Mouse (Mus musculus): ENCODE measurements around the gene Itga8.

The Itga8 gene

GRCm38 (mm10) chr2:12187646-12188045 lies 114.1 kb downstream of the Itga8 start:
- DNase-seq = no peak

GRCm38 (mm10) chr2:12182402-12182948 lies 119.2 kb downstream of the Itga8 start:
- DNase-seq = no peak

GRCm38 (mm10) chr2:12180635-12181034 lies 121.1 kb downstream of the Itga8 start:
- no peak for DNase-seq

DNA sequence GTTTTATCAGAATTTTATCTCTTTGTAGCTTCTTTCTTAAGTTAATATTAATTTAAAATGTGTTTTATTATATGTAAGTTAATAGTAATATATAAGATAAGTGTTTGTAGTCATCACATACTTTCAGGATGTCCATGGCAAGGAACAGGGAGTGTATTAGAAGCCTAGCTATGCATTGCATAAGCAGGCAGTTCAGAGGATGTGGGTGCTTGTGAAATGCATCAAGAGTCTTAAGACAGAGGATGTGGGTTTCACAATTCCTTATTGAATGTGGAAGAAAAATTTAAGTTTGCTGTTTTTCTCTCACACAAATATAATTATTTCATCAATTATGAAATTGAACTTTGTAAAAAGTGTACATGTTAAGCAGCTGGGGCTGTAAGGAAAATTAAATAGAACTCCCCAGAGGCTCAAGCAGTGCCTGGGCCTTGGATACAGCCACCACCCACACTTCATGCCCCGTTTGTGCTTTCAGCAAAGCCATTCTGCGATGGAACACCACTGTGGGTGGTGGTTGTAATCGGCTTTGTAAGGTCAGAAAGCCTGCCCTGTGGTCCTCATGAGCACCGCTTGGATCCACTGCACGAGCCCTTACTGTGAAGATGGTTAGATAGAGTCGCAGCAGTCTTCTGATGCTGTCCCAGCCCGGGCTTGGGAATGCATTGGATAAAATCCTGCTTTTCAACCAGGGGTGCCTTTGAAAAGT lies 126.8 kb downstream of the Itga8 start:
- no peak for DNase-seq

- DNase-seq = no peak
Measured at GRCm38 (mm10) chr2:12170221-12170620, 131.5 kb downstream of the Itga8 start.

- no peak for DNase-seq
Measured at GRCm38 (mm10) chr2:12160486-12160885, 141.2 kb downstream of the Itga8 start.

DNA sequence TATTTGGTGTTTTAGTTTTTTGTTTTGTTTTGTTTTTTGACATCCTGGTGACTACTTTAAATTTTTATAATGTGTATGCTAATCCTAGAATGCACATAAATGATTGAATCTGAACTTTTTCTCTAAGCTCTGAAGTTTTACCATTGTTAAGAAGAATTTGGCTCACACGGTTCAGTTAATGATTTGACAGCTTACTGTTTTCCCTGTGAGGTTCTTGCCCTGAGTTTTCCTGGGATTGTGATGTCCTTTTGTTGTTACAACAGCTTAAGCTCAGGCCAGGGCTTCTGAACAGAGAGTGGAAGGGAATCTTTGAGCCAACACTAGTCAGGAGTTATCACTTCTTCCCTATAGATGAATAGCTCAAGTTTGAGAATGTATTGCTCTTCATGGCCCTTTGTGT lies 144.7 kb downstream of the Itga8 start:
- no peak for DNase-seq

- no peak for DNase-seq
Measured at GRCm38 (mm10) chr2:12156401-12156800, 145.3 kb downstream of the Itga8 start.

GRCm38 (mm10) chr2:12154676-12155075 lies 147.0 kb downstream of the Itga8 start:
- DNase-seq = no peak

GRCm38 (mm10) chr2:12153551-12153950 lies 148.2 kb downstream of the Itga8 start:
- DNase-seq = no peak

DNA sequence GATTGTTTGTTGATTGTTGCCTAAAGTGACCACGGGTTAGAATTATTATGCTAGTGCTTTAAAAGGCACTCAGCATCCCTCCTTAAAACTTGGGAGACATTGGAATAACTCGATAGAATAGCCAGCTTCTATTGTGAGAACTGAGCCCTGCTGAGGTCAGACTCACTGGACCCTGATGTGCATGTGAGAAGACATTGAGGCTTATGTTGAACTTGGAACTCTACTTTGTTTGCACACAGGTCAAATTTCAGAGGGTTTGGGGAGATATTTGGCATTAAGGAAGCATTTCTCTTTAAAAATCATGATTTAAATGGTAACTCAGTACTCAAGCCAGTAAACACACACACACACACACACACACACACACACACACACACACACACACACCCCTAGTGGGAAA lies 153.8 kb downstream of the Itga8 start:
- no peak for DNase-seq

DNA sequence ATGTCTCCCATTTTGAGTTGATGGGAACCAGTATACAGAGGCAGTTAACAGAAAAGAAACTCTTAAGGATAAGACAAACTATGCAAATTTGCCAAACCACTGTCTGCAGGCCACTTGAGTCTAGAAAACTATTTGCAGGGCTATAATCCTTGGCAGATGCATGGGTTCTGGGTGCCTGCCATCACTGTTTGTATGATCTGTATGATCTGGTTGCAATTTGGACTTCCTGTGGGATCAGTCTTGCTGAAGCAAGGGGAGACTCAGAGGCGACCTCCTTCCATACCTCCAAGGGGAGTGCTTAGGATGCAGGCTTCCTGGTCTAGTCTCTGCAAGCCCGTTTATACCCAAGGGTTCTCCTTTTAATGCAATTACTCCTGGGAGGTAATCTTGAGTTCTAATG lies 155.1 kb downstream of the Itga8 start:
- DNase-seq = no peak

DNA sequence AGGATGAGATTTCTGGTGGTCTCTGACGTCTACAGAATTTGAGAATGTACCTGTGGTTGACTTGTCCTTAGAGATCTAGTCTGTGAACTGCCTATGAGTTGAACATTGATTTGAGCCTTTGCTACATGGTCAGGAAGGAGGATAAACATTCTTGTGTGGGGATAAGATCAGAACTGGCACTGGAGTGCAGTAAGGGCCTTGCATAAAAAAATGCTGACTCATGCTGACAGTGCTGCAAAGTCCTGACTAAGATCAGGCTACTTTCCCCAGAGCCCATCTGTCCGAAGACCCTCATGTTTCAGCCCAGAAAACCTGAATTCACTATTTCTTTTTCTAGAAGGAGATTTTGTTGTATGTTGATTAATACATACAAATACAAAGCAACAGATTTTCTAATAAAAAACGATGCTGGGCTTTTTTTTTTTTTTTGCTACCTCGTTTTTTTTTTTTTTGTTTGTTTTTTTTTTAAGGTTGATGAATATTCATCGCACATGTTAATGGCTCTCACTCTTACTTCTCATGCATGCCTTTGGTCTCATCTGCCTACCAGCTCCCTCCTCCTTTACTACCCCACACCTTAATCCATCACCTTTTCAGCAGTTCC lies 162.9 kb downstream of the Itga8 start:
- no peak for DNase-seq

- DNase-seq = no peak
Measured at GRCm38 (mm10) chr2:12126580-12126979, 175.1 kb downstream of the Itga8 start.

DNA sequence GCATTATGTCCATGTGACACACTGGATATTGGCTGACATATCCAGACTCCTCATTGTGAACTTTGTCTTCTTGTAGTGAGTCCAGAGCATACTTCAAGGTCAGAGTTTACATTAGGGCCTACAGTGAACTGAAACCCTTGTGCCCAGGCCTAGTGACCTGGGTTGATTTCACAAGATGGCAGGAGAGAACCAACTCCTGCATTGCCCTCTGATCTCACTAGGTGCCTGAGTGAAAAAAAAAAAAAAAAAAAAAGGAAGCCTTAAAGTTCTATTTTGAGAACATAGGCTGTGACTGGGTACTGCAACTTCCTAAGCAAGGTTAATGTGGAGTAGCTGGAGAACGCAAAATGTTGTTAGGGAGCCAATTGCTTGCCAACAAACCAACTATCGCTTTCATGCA lies 186.2 kb downstream of the Itga8 start:
- DNase-seq = no peak

DNA sequence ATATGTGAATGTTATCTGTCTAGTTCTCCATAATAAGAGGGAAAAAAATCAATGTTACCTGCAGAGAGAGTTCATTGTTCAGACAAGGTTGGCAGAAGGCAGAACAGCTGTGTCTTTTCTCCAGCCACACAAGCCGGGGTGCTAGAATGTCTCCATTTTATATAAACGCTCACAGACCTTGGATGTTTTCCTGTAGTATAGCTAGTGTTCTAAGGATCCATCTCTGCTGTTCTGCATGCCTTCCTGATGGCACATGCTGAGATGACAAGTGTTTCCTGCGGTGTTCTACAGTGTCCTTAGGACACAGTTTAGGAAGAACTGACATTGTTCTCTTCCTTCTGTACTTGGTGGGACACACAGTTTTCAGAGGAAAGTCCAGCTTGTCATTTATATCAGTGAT lies 192.4 kb downstream of the Itga8 start:
- no peak for DNase-seq

GRCm38 (mm10) chr2:12108306-12108705 lies 193.4 kb downstream of the Itga8 start:
- no peak for DNase-seq

- no peak for DNase-seq
Measured at GRCm38 (mm10) chr2:12107265-12107664, 194.5 kb downstream of the Itga8 start.

DNA sequence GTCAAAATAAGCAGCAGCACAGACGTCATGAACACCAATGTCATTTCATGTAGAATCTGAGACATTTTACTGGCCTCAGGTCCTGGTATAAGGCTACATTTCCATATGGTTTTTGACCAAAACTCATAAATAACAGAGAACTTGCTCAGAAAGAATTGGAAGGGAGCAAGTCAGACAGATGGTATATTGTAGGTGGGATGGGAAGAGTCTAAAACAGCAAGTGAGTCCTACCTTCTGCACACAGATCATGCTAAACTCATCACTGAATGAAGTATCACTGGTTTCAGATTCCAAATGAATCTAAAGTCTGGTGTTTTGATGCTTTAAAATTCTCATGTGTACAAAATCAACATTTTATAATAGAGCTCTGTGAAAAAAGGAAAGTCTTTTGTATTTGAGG lies 198.5 kb downstream of the Itga8 start:
- DNase-seq = no peak

- DNase-seq = no peak
Measured at GRCm38 (mm10) chr2:12092203-12092984, 209.3 kb downstream of the Itga8 start.

GRCm38 (mm10) chr2:12090993-12091392 lies 210.7 kb downstream of the Itga8 start:
- DNase-seq = no peak

DNA sequence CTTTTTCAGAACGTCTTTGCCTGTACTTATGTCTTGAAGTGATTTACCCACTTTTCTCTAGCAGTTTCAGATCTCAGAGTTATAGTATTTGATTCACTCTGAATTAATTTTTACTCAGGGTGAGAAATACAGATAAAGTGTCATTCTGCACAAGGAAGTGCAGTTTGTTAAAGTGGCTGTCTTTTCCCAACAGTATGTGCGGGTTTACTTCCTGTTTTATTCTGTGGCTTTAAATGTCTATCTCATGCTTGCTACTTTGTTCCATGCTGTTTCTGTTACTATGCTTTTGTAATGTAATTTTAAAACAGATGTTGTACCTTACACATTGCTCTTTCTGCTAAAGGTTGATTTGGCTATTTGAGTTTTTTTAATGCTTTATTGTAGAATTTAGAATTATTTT lies 216.2 kb downstream of the Itga8 start:
- DNase-seq = no peak

DNA sequence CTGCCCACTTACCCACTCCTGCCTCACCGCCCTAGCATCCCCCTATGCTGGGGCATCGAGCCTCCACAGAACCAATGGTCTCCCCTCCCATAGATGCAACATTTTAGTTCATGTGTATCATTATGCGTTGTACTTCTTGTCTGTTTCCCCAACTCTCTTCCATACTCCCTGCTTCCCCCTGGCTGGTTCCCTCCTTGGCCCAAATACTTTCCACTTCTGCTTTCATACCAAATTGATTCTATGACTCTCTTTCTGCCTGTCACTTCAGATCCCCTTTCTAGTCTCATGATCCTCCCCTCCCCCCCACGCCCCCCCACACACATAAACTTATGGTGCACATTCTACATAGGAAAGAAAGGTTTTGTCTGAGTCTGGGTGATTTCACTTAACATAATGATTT lies 217.4 kb downstream of the Itga8 start:
- DNase-seq = no peak
